Mouse (Mus musculus) layer of hippocampus, adult 2 months (tissue): ENCODE measurements around the gene Abcg5. TPM values are rescaled to one million over a fixed set of nuclear protein-coding genes. Genes with fewer than 3 reads are reported as not detected.

Experiments
- DNase-seq, 2 experiments: peaks; one replicate each; pipeline ENCODE4 v3.0.0; 2022; ENCODE audit warnings: low spot score in 2 of 2
- H3K27ac ChIP-seq: fragments of 200-600 bp; 2 replicates; pipeline ENCODE4 v1.8.1; 2022
- H3K4me3 ChIP-seq: fragments of 200-600 bp; 2 replicates; pipeline ENCODE4 v1.8.1; 2022; ENCODE audit warnings: mild to moderate bottlenecking
- CTCF ChIP-seq: fragments of 200-600 bp; conservative IDR thresholded peaks from 2 replicates; pipeline ENCODE4 v1.8.1; 2022; ENCODE audit warnings: antibody characterized with exemption, mild to moderate bottlenecking, moderate library complexity
- total RNA-seq, 2 experiments: library from RNA; stranded (reverse); gene quantifications; 2 replicates each; pipeline ENCODE4 v1.2.3; 2021

Abcg5 gene
- total RNA-seq, 2 experiments from 2014 or later, result not detected

- no peak for DNase-seq
- Histone ChIP-seq H3K27ac (no peak overlapping the region), H3K4me3 (no peak overlapping the region)
- TF ChIP-seq CTCF, result no peak
Measured at GRCm38 (mm10) chr17:84650302-84651017, 32.4 kb downstream of the Abcg5 start.

DNA sequence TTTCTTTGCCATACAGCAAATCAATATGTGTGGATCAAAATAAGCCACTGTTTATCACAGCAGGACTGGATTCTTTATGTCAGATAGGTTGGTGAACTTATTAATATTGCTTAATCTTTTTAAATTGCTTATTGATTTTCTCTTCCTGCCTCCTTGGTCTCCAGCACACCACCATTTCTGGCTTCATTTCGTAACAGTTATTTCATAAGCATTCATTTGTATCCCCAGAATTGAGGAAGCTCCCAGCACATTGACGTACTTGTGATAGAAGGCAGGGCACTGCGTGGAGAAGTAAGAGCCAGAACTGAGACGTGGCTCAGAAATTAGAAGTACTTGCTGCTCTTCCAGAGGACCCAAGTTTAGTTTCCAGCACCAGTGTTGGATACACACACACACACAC, 35.2 kb downstream of the Abcg5 start:
- no peak overlapping the region for H3K27ac ChIP-seq
- TF ChIP-seq CTCF, result no peak
- no peak overlapping the region for H3K4me3 ChIP-seq
- DNase-seq, result no peak

- TF ChIP-seq CTCF, result no peak
- no peak for DNase-seq
- H3K4me3 ChIP-seq, result no peak overlapping the region
- no peak overlapping the region for H3K27ac ChIP-seq
Measured at GRCm38 (mm10) chr17:84646477-84646876, 36.3 kb downstream of the Abcg5 start.

GRCm38 (mm10) chr17:84645894-84646293, 36.9 kb downstream of the Abcg5 start:
- no peak for DNase-seq
- TF ChIP-seq CTCF, result no peak

GRCm38 (mm10) chr17:84645119-84645518, 37.7 kb downstream of the Abcg5 start:
- no peak for DNase-seq
- no peak for TF ChIP-seq CTCF
- Histone ChIP-seq H3K27ac (no peak overlapping the region), H3K4me3 (no peak overlapping the region)

More at GRCm38 (mm10) chr17:84645894-84646293, 36.9 kb downstream of the Abcg5 start:
- H3K27ac ChIP-seq, result no peak overlapping the region
- no peak overlapping the region for H3K4me3 ChIP-seq

DNA sequence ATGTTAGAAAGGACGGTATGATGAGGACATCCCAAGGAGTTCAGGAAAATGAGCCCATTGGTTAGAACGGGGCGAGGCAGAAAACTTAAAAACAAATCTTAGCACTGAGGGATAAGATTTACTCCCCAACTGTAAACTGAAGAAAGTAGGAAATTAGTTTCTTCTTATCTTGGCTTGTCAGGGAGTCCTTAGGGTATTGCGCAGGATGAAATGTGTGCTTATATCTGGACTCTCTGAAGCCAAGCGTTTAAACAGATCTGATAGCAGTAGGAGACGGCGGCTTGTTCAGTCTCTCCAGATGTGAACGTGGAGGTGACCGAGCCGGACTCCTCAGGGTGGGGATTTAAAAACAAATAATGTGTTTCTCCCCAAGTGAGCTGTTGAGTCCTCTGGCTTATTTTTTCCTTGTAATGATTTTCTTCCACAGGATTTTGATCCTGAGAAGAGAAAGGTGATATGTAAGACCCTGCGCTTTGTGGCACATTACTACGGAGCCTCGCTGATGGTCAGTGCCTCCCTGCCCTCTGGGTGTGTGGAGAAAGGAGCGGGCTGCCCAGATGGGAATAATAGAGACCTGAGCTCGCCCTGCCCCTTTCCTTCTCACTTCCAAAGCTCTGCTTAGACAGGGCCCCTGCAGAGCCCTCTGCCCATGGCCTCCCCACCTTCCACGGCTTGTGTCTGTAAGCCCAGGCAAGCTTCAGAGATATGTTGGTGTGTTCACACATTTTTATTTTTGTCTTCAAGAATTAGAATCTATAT, 38.3 kb downstream of the Abcg5 start:
- no peak for TF ChIP-seq CTCF
- Histone ChIP-seq H3K4me3 (no peak overlapping the region), H3K27ac (no peak overlapping the region)
- no peak for DNase-seq

- Histone ChIP-seq H3K4me3 (no peak overlapping the region), H3K27ac (0 out of 2 replicates have a peak overlapping the region, but pooled peaks have one; percentile 28)
- no peak for DNase-seq
- TF ChIP-seq CTCF, result no peak
Measured at GRCm38 (mm10) chr17:84642324-84642723, 40.5 kb downstream of the Abcg5 start.

GRCm38 (mm10) chr17:84641893-84642292, 40.9 kb downstream of the Abcg5 start:
- no peak overlapping the region for H3K4me3 ChIP-seq
- DNase-seq, result peak in 1 of 2 experiments; percentile 50
- TF ChIP-seq CTCF, result peak; percentile 82
- H3K27ac ChIP-seq, result no peak overlapping the region

DNA sequence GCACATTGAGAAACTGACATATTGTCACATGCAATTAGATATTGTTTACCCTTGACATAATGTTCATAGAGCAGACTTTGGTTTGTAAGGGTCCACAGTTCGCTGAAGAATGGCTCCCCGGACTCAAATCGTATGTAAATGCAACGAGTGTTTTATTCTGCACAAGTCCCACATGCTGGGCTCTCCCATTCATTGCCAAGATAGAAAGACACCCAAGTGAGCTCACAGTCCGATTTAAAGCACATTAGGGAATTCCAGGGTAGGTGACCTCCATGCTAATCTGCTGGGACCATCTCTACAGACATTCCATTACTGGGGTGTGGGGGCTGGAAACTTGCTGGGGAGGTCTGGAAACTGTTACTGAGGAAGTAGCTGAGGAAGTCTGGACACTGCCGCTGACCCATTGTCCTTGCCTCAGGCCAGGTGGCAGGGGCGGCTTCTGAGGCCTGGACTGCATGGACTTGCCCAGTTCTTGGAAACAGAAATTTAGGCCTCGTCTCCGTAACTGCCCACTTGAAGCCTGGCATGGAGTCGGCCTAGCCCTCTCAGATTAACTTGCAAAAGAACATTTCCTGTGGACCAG, 42.9 kb downstream of the Abcg5 start:
- Histone ChIP-seq H3K27ac (no peak overlapping the region), H3K4me3 (no peak overlapping the region)
- DNase-seq, result no peak
- no peak for TF ChIP-seq CTCF

DNA sequence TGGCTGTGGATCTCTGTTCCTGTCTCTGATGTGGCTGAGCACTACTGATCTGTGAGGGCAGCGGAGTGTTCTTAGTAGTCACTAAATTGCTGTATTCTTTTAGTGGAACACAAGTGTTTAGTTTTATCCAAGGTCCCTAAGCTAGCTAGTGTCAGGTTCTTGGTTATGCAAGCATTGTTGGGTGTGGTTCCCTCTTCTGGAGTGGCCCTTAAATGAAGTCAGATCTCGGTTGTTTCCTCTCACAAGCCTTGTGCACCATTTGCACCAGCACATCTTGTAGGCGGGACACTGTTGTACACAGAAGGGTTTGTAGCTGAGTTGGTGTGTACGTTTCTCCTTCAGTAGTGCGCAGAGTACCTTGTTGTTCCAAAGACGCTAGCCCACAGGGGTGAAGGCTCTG, 44.8 kb downstream of the Abcg5 start:
- no peak overlapping the region for H3K4me3 ChIP-seq
- no peak for DNase-seq
- TF ChIP-seq CTCF, result no peak
- H3K27ac ChIP-seq, result no peak overlapping the region

GRCm38 (mm10) chr17:84636328-84636727, 46.5 kb downstream of the Abcg5 start:
- Histone ChIP-seq H3K4me3 (no peak overlapping the region), H3K27ac (no peak overlapping the region)
- no peak for TF ChIP-seq CTCF
- DNase-seq, result no peak

DNA sequence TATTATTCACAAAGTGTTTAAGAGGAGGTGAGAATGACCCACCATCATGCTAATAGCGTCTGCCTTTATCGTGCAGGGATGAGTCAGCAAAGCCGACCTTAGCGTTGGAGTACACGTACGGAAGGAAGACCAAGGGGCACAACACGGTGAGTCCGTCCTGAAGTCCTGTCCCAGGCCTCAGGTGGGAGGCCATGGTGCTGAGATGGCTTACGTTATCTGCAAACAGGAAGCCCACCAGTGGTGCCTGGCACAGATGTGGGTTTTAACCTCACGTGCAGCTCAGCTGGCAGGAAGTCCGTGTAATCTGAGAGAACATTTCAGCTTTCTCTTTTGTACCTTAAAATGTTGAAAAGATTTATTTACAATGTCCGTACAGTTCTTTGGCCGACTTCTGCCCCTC, 49.4 kb downstream of the Abcg5 start:
- TF ChIP-seq CTCF, result no peak
- Histone ChIP-seq H3K27ac (no peak overlapping the region), H3K4me3 (no peak overlapping the region)
- DNase-seq, result no peak

DNA sequence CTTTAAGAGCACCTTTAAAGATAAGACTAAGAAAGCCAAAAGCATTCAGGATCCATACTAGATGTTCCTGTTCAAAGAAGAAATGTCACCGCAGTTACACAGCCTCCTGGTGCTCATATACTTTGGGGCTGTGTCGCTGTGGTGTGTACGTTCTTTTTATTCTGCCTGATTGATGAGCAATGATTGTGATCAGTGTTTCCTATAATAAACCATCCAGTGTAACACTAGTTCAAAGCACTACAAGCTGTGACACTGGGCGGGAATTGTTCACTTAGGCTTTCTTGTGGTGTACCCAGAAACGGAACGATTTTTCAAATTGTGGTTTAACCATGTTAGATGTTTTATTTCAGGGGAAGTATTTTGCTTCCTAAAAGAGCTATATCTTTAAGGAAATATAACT, 51.0 kb downstream of the Abcg5 start:
- H3K4me3 ChIP-seq, result no peak overlapping the region
- H3K27ac ChIP-seq, result no peak overlapping the region
- DNase-seq, result no peak
- TF ChIP-seq CTCF, result no peak
